Mouse (Mus musculus) heart, adult 9 months (tissue): ENCODE measurements at regions not wholly inside any gene's neighbourhood (a gene's known extent, or its start where the extent isn't known, plus 50 kb on each side); places are given as distances from the start of the nearest gene placed in this dataset.

Experiments used
- DNase-seq, 2 experiments: peaks; one replicate each; pipeline ENCODE4 v3.0.0; 2022; ENCODE audit warnings: low spot score in 2 of 2

DNA sequence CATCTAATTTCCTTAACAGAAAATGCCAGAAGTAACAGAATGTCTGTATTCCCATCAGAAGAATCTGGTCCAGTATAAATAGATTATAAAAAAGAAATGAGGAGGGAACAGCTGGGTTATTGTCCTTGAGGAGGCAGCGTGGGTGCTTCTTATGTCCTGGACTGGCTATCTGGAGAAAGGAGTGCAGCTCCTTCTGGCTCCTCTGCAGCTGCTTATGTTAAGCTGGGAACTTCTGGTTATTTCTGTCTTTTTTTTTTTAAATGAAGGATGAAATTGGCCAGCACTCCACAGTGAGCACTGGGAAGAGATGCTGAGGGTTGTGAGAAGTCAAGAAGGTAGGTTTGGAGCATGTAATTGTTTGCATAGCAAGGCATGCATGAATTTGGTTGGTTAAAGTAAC is 441.5 kb downstream of the Ebf1 start:
- DNase-seq, result no peak

DNA sequence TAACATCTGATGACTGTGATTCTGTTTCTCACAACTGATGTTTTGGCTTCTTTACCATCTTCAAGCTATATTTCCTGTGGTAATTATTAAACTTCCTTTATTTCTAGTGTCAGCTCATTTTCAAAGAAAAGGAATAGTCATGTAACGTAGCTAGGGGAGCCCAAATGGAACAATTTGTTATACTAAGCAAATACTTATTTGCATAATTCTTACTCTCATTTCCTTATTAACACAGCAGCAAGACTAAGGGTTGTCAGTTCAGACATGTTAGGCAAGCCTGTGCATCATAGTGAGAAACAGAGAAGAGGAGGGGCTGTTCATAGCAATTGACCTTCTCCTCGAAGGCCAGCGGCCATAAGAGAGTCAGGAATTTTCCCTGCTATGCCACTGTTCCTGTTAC is 449.5 kb downstream of the Ebf1 start:
- DNase-seq, result no peak

DNA sequence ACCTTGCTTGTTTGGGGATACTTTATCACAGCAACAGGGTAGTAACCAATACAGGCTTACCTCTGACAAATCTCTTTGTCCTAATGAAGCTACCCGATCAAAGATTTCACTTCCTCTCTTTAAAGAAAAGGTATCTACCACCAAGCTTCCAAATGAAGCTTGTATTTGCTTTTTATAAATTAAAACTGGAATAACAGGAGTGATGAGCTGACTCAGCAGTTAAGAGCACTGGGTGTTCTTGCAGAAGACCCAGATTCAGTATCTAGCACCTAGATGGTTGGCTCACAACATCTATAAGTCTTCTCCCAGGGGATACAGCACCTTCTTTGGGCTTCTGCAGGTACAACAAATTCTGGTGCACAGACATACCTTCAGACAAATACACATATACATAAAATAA is 453.2 kb downstream of the Ebf1 start:
- no peak for DNase-seq

DNA sequence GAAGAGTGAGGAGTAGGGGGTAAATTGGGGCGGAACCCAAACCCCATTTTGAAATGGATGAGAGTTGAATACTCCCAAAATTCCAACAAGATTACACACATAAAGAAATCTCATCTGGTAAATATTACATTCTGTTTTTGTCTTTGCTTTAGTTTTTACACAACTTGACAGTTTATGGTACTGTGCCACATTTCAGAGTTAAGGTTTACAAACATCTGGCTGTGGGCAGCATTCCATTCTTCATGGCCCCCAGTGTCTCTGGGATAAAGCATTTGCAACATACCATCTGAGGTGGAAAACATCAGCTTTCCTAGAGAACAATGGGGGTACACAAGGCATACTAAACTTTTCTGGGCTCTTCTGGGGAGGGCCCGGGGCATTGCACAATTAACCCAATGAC is 454.1 kb downstream of the Ebf1 start:
- DNase-seq, result no peak

DNA sequence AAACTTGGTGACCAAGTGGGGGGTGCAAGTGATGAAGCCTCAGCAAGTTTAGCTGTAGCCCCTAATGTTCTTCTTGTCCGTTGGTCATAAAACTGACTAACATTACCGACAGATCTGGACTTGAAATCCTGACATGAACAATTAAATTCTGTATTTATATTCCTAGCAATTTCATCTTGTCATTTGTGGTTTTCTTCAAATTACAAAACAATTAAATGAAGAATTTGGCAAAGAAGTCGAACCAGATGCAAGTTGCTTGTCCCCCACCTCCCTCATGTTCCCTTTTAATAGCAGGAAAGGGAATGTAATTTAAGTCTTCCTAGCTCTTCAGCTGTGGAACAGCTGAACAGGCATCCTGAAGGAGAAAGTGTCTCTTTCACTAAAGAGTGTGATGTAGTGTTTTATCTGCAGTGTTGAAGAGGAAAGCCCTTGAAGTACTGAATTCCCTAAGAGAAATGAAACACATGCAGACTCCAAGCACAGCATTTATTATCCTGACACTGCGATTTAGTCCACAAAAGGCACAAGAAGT is 467.5 kb downstream of the Ebf1 start:
- no peak for DNase-seq

DNA sequence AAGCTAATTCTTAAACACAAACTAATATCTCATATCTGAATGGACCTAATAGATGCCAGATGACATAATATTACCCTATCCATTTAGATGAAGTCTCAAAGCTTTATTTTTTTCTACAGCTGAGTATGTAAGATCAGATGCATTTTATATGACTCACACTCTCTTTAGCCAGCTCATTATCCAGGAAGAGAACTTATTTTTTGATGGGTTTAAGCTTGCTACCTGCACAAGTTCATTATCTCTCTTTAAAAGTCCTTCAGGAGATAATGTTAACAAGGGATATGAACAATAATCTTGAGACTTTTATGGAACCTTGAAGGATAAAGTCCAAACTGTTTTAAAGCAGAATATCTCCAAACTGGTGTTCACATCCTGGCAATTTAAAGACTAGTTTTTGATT is 468.0 kb downstream of the Ebf1 start:
- no peak for DNase-seq

DNA sequence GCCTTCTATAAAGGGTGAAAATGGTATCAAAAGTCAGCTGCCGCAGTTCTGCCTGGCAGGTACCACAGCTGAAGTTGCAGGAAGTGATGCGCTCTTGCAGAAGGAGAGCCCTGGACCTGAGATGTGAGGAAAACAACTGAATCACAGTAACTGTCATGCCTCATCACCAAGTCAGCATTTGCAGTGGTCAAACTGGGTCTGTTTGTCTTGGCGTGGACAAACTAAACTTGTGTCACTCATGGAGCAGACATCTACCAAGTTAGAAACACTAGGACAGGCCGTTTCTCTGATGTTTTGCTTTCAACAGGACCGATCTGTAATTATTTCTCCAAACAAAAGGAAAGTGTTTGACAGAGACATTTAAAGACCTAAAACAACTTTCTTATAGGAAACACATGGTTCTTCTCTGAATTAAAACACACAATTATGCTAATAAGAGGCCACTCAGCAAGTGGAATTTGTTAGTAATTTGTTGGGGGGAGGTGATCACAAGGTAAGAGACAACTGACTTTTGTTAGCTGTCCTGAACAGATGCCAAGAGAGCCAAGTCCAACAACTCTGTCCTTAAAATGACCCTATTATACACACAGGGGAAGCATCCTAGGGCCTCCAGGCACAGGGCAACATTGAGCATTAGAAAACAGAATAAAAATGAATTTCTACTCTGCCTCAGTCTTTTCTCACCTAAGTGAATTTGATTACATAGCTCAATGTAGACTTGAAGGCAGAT is 470.2 kb downstream of the Ebf1 start:
- DNase-seq, result no peak

DNA sequence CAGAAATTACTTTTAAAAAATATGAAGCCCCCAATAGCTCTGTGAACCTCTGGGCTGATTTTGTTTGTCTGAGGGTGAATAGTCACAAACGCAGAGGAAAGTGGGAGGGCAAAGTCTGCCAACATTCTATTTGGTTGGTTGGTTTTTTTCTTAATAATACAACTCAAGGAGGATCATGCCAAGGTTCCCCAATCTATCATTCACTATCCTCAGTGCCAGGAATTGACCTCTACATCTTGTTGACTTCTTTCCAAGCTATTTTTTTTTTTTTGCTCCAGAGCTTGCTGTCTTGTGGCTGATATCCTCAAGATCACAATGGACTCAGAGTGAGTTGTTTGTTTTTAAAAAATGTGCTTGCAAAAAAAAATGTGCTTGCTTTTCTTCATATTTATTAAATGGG is 471.2 kb downstream of the Ebf1 start:
- DNase-seq, result no peak

DNA sequence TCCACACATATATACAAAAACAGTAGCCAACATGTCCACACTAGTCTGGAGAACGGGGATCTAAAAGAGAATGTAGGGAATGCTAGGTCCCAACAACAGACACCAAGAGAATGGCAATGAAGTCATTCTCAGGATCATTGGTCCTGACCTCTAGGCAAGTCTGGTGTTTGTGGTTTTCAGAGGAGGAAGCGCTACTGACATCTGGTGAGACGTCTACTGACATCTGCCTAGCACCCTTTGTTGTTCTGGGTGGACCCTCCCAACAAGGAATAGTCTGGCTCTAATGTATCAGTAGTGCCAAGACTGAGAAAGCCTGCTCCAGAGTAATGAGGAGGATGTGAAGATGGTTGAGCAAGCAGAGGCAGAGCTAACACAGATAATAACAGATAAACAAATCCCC is 472.4 kb downstream of the Ebf1 start:
- no peak for DNase-seq

DNA sequence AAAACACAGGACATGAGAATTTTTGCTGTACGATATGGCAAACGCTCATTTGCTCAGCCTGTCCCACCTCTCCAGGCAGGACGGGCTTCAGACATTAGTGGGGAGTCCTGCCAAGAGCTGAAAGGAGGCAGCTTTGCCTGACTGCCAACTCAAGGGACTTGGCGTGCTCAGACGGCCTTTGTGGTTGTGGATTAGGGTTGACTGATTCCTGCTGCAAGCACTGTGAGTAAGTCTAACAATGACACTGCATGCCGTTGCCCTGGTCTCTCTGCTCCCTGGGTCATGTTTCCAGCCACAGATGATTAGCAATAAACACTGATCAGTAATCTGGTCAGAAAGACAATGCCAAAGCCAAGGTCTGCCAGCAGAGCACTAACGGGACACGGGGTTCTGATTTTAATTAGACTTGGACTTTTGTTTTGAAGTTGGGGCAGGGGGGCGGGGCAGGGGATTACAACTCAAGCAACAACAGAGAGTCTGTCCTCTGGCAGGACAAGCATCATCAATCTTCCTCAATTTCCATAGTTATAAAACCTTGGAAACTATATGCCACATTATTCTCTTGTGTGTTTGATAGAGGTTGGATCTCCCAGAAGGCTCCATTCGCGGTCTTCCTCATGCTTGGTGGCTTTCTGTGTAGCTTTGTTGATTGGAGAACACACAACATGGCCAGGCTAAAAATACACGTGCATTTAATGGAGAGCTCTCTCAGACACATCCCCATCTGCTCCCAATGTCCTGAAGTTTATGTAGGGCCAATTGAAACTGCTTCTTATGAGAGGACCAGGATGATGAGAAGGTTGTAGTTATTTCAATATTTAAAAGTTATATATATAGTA is 486.6 kb downstream of the Ebf1 start:
- peak; percentile 40 to 63 for DNase-seq

DNA sequence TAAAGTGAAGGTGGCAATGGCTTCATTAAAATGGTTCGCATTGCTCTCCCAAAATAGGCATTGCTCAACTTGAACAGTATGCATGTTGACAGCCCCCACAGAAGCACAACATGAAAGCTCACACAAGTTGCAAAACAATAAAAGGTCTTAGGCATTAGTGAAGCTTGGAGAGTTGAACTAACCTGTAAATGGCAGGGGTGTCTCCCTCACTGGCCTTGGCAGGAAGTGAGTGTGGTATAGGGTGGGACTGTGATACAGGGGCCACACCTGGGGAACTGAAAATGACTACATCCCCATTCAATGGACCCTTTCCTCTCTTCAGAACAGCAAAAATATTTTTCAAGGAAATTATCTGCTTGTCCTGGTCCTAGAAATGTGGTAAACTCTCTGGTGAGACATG is 499.6 kb downstream of the Ebf1 start:
- peak in 1 of 2 experiments; percentile 25 for DNase-seq

DNA sequence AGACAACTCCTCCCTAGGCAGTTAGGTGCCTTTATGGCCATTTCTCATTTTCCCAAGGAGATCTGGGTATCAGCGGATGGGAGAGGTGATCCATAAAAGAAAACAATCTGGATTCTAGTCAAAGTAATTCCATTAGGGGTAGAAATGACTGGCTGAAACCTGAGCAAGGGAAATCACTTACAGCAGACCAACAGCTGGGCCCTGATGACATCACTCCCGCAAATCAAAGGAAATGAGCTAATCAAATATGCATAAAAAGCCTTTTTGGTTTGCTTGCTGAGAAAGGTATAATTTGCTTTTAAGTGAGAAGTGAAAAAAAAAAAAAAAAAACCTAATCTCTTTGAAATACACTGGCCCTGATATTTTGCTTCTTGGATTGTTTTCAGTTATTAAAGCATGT is 506.2 kb downstream of the Ebf1 start:
- DNase-seq, result no peak

DNA sequence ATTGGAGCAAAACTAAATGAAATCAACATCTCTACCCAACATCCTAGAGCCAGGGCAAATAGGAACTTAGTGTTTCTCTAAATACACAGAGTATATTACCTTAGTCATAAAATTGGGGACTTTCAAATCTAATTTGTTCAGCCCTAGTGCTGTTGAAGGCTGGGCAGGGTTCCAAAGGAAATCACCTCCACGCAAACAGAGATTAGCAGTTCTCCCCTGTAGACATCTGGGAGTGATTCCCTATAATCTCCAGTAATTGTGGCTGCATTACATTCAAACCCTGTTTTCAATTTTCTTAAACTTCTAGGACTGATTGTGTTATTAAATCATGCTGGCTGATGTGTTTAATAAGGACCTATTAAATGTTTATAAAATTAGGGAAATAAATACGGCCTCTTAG is 519.7 kb downstream of the Ebf1 start:
- DNase-seq, result no peak

DNA sequence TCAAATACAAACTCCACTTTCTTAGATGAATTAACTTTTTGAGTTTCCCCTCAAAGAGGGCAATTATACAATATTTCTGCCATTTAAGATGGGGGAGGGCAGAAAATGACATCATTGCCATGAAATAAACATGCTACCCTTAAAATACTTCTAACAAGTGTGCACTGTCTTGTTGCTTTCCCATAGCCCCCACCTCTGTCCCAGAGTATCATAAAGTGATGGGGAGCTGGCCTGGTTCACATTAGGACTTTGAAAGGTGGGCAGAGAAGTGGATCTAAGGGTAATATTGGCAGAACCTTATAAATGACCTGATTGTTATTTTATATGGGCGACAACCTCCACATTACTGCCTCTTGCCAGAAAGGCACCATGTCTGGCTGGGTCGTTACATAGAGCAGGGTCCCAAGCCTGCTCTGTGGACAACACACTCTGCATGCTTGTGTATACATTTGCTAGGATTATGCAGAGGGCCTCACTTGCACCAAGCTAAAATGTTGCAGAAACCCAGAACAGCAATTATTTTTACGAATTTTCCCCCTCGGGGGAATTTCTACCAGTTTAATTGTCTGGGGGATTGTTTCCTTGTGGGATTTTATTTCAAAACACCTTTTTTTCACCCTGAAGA is 521.3 kb downstream of the Ebf1 start:
- no peak for DNase-seq

DNA sequence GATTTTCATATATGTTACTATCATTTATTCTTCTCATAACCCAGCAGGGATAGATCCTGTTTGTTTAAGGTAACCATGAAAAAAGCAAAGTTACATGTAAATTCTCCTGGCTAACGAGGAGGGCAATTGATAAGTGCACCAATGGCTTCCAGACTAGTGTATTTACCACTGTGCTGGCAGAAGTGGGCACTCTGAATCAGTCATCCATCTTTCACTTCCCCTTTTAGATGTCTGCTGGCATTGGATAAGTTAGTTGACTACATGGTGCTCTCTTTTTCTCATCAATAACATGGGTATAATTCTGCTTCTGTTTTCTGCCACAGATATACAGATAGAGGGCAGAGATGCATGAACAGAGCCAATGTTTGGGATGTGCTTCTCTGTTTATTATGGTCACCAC is 523.4 kb downstream of the Ebf1 start:
- DNase-seq, result no peak

DNA sequence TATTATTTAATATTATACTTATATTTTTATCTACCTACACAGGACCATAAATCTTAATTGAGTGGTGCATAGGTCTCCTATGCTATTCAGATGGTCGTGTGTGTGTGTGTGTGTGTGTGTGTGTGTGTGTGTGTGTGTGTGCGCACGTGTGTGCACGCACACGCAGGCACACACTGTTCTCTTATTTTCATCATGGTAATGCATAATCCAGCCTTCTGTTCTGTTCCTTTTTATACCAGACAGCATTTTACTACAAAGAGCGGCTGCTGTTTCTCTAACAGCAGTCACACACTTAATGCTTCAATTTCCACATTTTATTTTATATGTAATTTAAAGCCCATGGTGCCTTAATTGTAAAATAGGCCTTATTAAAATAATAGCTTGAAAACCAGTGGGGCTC is 537.0 kb downstream of the Ebf1 start:
- no peak for DNase-seq

DNA sequence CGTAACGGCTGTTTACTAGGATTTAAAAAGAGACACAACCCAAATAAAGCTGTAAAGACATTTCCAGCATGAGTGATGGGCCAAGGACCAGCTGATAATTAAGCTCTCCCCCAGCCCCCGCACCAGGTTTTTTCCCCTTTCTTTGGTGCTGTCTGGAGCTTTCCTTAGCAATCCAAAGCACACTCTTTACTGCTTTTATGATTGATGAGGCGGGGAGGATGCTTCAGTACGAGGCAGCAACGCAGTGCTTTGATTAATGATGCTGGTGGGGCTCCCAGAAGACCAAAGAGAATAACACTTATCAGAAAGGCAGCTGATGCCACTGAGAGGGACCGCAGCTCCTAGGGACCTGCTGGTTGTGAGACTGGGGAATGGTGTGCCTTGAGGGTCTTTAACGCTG is 537.4 kb downstream of the Ebf1 start:
- DNase-seq, result no peak

DNA sequence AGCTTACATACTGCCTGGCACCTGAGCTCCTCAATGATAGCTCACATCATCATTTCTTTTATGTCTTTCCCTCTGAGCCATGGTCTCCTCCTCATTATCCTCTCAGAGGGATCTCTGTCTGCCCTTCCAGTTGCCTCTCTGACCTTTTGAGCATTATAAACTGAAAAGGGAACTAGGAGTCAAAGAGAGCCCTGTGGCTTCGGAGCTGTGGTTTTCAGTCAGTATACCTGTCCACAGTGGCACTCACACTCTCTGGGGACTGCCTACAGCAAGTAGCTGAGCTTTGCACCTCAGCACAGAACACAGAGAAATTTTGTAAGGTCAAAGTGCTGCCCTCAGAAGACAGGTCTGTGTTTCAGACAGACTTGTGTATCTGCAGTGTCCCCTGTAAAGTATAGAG is 538.7 kb downstream of the Ebf1 start:
- DNase-seq, result no peak

DNA sequence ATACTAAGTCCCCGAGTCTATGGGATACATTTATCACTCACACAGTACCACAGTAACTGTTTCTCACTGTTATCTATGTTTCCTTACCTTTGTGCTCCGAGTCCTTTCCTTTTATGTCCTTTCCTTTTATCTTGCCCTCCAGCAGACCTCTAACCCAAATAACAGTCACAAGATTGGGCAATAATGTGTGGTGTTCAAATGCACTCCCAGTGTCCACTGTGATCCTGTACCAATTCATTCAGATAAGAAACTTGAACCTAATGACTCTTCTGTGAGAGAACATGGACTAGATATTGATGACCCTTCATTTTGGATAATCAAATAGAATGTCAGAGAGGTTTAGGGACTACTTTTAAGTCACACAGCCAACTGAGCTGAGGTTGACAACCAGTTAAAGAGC is 541.2 kb downstream of the Ebf1 start:
- no peak for DNase-seq

DNA sequence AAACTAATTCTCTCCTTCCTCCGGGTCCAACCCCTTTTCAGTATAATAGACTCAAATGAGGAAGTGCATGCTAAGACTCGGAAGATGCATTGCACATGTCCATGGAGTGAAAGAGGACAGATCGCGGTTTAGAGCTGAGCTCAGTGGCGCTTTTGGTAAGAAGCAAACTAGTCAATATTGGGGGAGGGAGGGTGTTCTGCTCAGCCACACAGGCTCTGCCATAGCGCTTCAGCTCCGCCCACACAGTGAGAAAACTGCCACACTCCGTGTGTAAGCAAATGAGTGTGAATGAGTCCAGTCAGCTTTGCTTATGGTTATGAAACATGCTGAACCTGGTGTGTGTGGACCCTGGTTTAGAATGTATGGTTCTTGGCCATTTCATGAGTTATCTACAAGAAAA is 543.8 kb downstream of the Ebf1 start:
- no peak for DNase-seq

DNA sequence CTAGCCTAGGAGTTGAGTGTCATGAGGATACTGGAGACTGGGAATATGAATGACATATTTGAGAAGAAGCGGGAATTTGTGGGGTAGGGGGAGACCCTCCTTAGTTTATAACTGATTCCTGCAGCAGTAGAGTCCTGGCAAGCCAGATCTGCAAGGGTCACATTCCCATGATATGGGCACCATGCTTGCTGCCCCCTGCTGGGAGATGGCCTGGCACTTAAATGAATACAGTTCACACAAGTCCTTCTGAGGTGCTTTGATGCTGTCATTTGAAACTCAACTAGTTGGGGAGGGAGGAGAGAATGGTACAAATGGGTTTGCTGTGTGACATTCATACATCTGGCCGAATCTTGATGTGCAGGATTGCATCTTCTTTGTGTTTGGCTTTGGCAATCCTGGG is 556.4 kb downstream of the Ebf1 start:
- DNase-seq, result no peak

DNA sequence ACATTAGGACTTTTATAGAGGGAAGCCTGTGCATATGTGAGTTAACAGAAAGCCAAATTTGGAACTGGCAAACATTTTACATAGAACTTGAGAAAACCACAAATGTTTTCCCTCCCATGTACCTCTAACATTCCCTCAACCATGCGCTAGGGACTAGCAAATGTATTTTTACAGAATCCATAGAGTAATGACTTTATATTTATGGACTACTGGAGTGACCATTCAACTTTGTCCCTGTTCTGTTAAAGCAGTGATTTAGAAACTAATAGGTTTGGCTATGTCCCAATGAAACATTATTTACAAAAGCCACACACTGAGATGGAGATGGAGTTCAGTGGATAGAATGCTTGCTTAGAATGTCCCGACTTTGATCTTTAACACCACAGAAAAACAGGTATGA is 557.0 kb downstream of the Ebf1 start:
- no peak for DNase-seq
